ENCODE assay signal across 8 mouse cellular contexts in the genomic region with DNA sequence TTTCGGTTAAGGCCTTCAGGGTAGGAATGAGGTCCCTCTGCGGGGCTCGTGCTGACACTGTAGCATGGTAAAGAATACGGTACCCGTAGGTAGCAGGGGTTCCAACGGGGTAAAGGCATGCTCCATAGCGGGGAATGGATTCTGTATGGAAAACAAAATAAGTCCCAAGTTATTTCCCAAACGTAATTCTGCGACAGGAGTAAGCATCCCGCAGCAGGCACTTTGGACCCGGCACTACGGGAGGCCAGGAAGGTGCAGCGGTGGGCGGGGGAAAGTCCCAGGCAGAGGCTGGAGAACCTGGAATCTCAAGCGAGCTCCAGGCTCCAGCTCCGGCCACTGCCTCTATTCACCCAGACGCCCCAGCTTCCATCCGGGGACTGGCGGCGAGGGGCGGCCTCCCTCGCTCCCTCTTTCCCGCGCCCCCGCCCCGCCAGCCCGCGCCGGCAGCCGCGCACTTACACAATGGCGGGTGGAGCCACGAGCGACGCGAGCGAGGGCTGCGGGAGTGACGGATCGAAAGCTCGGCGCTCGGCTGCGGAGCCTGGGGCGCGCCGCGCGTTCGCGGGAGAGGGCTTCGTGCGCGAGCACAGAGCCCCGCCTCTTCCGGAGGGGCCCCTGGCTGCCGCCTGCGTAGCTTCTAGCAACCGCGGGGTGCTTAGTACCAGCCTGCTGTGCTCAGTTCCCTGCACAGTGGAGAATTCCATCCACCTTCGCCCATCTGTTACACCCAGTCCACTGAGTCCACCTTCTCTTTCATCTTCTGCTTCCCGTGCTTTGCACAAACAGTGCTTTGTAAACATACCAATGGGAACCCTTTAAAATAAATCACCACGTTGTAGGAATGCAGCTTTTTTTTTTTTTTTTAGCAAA. TPM values are rescaled to one million over a fixed set of nuclear protein-coding genes. Genes with fewer than 3 reads are reported as not detected.
DNase-seq lines count a peak whose midpoint lies in the region; ATAC-seq and TF ChIP-seq lines count a peak whose summit lies in the region.

A gene (minus strand): TSS at position 602 of the 870 bp plus-strand sequence.

- H3K9ac ChIP-seq in embryonic facial prominence, embryonic 14.5 days (ENCODE audit: low read depth, low read length), result peak within 1 kb of the TSS; percentile 85
- peak within 1 kb of the TSS; percentile 89 for H3K9ac ChIP-seq in heart, adult 2 months (ENCODE audit: low read depth, low read length)
- H3K9ac ChIP-seq in limb, embryonic 13.5 days, result peak within 1 kb of the TSS; percentile 78
- peak within 1 kb of the TSS; percentile 80 for H3K9ac ChIP-seq in midbrain, embryonic 16.5 days (ENCODE audit: low read depth, low read length)

- H3K4me3 ChIP-seq in embryonic facial prominence, embryonic 14.5 days (ENCODE audit: low read depth, low read length), result peak within 1 kb of the TSS; percentile 60
- H3K4me3 ChIP-seq in heart, adult 2 months, result peak within 1 kb of the TSS; percentile 86
- H3K4me3 ChIP-seq in limb, embryonic 13.5 days, result peak within 1 kb of the TSS; percentile 58
- peak within 1 kb of the TSS; percentile 52 for H3K4me3 ChIP-seq in midbrain, embryonic 16.5 days (ENCODE audit: low read depth, low read length)

- TF ChIP-seq CTCF in heart, adult 2 months (IDR thresholded peaks at IDR 0.05), result peak; percentile 57

- H3K9me3 ChIP-seq in embryonic facial prominence, embryonic 14.5 days (ENCODE audit: control insufficient read depth, low read length), result no peaks in the 10 kb centered on the region
- H3K9me3 ChIP-seq in limb, embryonic 13.5 days, result 0 out of 2 replicates have a peak, but pooled peaks cover 5% of the 10 kb centered on the region
- no peaks in the 10 kb centered on the region for H3K9me3 ChIP-seq in midbrain, embryonic 16.5 days (replicated peaks; ENCODE audit: control insufficient read depth, low read length, poor library complexity, severe bottlenecking)

- no peaks in the 10 kb centered on the region for H3K27me3 ChIP-seq in embryonic facial prominence, embryonic 14.5 days (replicated peaks; ENCODE audit: control insufficient read depth, insufficient read depth, low read length)
- no peaks in the 10 kb centered on the region for H3K27me3 ChIP-seq in heart, adult 2 months (ENCODE audit: control insufficient read depth, insufficient read depth, low read length)
- no peaks in the 10 kb centered on the region for H3K27me3 ChIP-seq in limb, embryonic 13.5 days
- H3K27me3 ChIP-seq in midbrain, embryonic 16.5 days (ENCODE audit: control insufficient read depth, insufficient read depth, low read depth, low read length), result no peaks in the 10 kb centered on the region

- WGBS in embryonic facial prominence, embryonic 14.5 days, result under 1% methylated on average over 24 of the region's 63 CpGs
- WGBS in heart, adult 2 months, result under 1% methylated on average over 63 of the region's 63 CpGs
- WGBS in limb, embryonic 13.5 days, result under 1% methylated on average over 56 of the region's 63 CpGs
- WGBS in midbrain, embryonic 16.5 days, result under 1% methylated on average over 48 of the region's 63 CpGs

- peaks cover 4% of the 10 kb centered on the region for H3K4me1 ChIP-seq in embryonic facial prominence, embryonic 14.5 days (ENCODE audit: control insufficient read depth, insufficient read depth, low read length)
- H3K4me1 ChIP-seq in heart, adult 2 months (ENCODE audit: control insufficient read depth, insufficient read depth, low read length), result peaks cover 2% of the 10 kb centered on the region; the same call in 1 of the 2 replicates
- no peaks in the 10 kb centered on the region for H3K4me1 ChIP-seq in limb, embryonic 13.5 days
- peaks cover 9% of the 10 kb centered on the region for H3K4me1 ChIP-seq in midbrain, embryonic 16.5 days (ENCODE audit: control insufficient read depth, insufficient read depth, low read length)

- TF ChIP-seq EP300 in heart, adult 2 months (IDR thresholded peaks at IDR 0.05; ENCODE audit: insufficient read depth, low read depth, low read length), result 0 out of 2 replicates have a peak, but pooled peaks have one; percentile 10

- DNase-seq in 3T3-L1 (ENCODE audit: low read depth, low spot score), result peak; percentile 92
- DNase-seq in adrenal gland, postnatal 4 days (ENCODE audit: low spot score in 2 of 2), result peak; percentile 77 to 81
- peak; percentile 98 for DNase-seq in embryonic facial prominence, embryonic 14.5 days (ENCODE audit: low spot score)
- peak; percentile 96 for DNase-seq in heart, adult 2 months
- DNase-seq in kidney, adult 8-10 months, result peak; percentile 88 to 90
- DNase-seq in spleen, postnatal 10 days (ENCODE audit: low spot score in 2 of 2), result peak; percentile 86 to 96

- no peaks in the 10 kb centered on the region for H3K79me2 ChIP-seq in heart, adult 2 months (replicated peaks; ENCODE audit: control insufficient read depth, insufficient read depth, low read length)

- peak; percentile 91 for TF ChIP-seq POLR2A in heart, adult 2 months (IDR thresholded peaks at IDR 0.05; ENCODE audit: insufficient read depth, low read depth, low read length)

- peak within 1 kb of the TSS; percentile 72 for H3K4me2 ChIP-seq in embryonic facial prominence, embryonic 14.5 days (ENCODE audit: low read depth, low read length)
- H3K4me2 ChIP-seq in limb, embryonic 13.5 days (replicated peaks), result peak within 1 kb of the TSS; percentile 68
- peak within 1 kb of the TSS; percentile 78 for H3K4me2 ChIP-seq in midbrain, embryonic 16.5 days (ENCODE audit: low read length)

- ATAC-seq in embryonic facial prominence, embryonic 14.5 days (ENCODE audit: low read depth), result peak; percentile 98
- peak; percentile 98 for ATAC-seq in limb, embryonic 13.5 days (ENCODE audit: low FRiP score, low read depth)
- peak; percentile 99 for ATAC-seq in midbrain, embryonic 16.5 days

- intact Hi-C loops in heart, adult 2 months (cut with DNase I), result loop anchor here (10.0 kb wide), 2 partner anchors 271 to 401 kb away; a partner anchor contains a TSS

- peak within 1 kb of the TSS; percentile 96 for H3K27ac ChIP-seq in embryonic facial prominence, embryonic 14.5 days (replicated peaks; ENCODE audit: low read depth, low read length)
- peak within 1 kb of the TSS; percentile 91 for H3K27ac ChIP-seq in heart, adult 2 months
- peak within 1 kb of the TSS; percentile 98 for H3K27ac ChIP-seq in limb, embryonic 13.5 days
- peak within 1 kb of the TSS; percentile 96 for H3K27ac ChIP-seq in midbrain, embryonic 16.5 days (ENCODE audit: low read length)

- no peaks in the 10 kb centered on the region for H3K36me3 ChIP-seq in embryonic facial prominence, embryonic 14.5 days (ENCODE audit: control insufficient read depth, insufficient read depth, low read length)
- H3K36me3 ChIP-seq in heart, adult 2 months (ENCODE audit: control insufficient read depth, insufficient read depth, low read length), result no peaks in the 10 kb centered on the region; the same call in 1 of the 2 replicates
- H3K36me3 ChIP-seq in limb, embryonic 13.5 days, result no peaks in the 10 kb centered on the region
- no peaks in the 10 kb centered on the region for H3K36me3 ChIP-seq in midbrain, embryonic 16.5 days (ENCODE audit: control insufficient read depth, insufficient read depth, low read length)

RNA-seq across cellular contexts. Expression of the gene that starts here (rescaled TPM):
- 10 to 100 TPM; 11.8 to 18.5 TPM for total RNA-seq in adrenal gland, postnatal 4 days (2021)
- 8.2 and 10.6 TPM in 2 replicates for polyA plus RNA-seq in embryonic facial prominence, embryonic 14.5 days (2014; fragmentation: Nextera tagmentation; extraction: Ambion mirVana)
- 1 to 10 TPM; 1.9 to 5.4 TPM for total RNA-seq in heart, adult 2 months (2021)
- 1.4 and 2.7 TPM in 2 replicates for polyA plus RNA-seq in heart, adult 2 months (2012; rRNA removed)
- 9.0 and 10.2 TPM in 2 replicates for polyA plus RNA-seq in limb, embryonic 13.5 days (2015; fragmentation: Nextera tagmentation; extraction: Ambion mirVana)
- 6.0 and 6.1 TPM in 2 replicates for polyA plus RNA-seq in midbrain, embryonic 16.5 days (2015; fragmentation: Nextera tagmentation; extraction: Ambion mirVana)

Comparison
In these comparisons a context has a peak if more than half of its experiments do, and no peak if none do; other contexts are left out.
1. Peak in every context shown above with its lines: DNase-seq, ATAC-seq, H3K4me3 ChIP-seq and H3K27ac ChIP-seq.